Mouse (Mus musculus) olfactory bulb, adult 2 months (tissue): ENCODE measurements around the gene Sept12.

ENCODE experiments used
- CTCF ChIP-seq: fragments of 200-500 bp; IDR thresholded peaks from 2 replicates; pipeline ENCODE4 v1.5.1; 2012; ENCODE audit warnings: low read depth, mild to moderate bottlenecking, low read length, moderate library complexity; ENCODE audit not compliant: insufficient read depth
- POLR2A ChIP-seq: fragments of 200-500 bp; IDR thresholded peaks from 2 replicates; pipeline ENCODE4 v1.6.1; 2012; ENCODE audit warnings: mild to moderate bottlenecking, low read depth, low read length, moderate library complexity; ENCODE audit not compliant: insufficient read depth

- TF ChIP-seq POLR2A (no peak), CTCF (no peak)
Observed at GRCm38 (mm10) chr16:5007067-5007466, 9.4 kb upstream of the Sept12 start, which contains the start of gene Smim22.
